Mouse (Mus musculus) liver, embryonic 13.5 days (tissue): Measurements from ENCODE around the gene D630039A03Rik. TPM values are rescaled to one million over a fixed set of nuclear protein-coding genes. Genes with fewer than 3 reads are reported as not detected.

Experiments
- ATAC-seq: fragments of 200-750 bp; cut with Nextera tagmentation; 2 replicates; pipeline ENCODE4 v1.8.0; 2017; ENCODE audit warnings: low read depth, mild to moderate bottlenecking, moderate number of reproducible peaks, moderate library complexity
- DNase-seq: peaks from one replicate; pipeline ENCODE4 v3.0.0; 2022
- H3K27ac ChIP-seq: fragments of 300-500 bp; sonication (generic); 2 replicates; pipeline ENCODE4 v1.5.1; 2015; ENCODE audit warnings: moderate library complexity, mild to moderate bottlenecking, inconsistent platforms
- H3K27me3 ChIP-seq: fragments of 300-500 bp; sonication (generic); 2 replicates; pipeline ENCODE4 v1.6.1; 2015; ENCODE audit warnings: mild to moderate bottlenecking, inconsistent platforms
- H3K36me3 ChIP-seq: fragments of 300-500 bp; sonication (generic); 2 replicates; pipeline ENCODE4 v1.6.1; 2015; ENCODE audit warnings: mild to moderate bottlenecking, inconsistent platforms
- H3K4me1 ChIP-seq: fragments of 300-500 bp; sonication (generic); replicated peaks from 2 replicates; pipeline ENCODE4 v1.6.1; 2015; ENCODE audit warnings: inconsistent platforms
- H3K4me2 ChIP-seq: fragments of 300-500 bp; sonication (generic); 2 replicates; pipeline ENCODE4 v1.6.1; 2015; ENCODE audit warnings: inconsistent platforms, mild to moderate bottlenecking, moderate library complexity
- H3K4me3 ChIP-seq: fragments of 300-500 bp; sonication (generic); replicated peaks from 2 replicates; pipeline ENCODE4 v1.5.1; 2015; ENCODE audit warnings: mild to moderate bottlenecking, inconsistent platforms
- H3K9ac ChIP-seq: fragments of 300-500 bp; sonication (generic); 2 replicates; pipeline ENCODE4 v1.6.1; 2015; ENCODE audit warnings: mild to moderate bottlenecking, inconsistent platforms
- H3K9me3 ChIP-seq: fragments of 300-500 bp; sonication (generic); replicated peaks from 2 replicates; pipeline ENCODE4 v1.6.1; 2016; ENCODE audit warnings: inconsistent platforms
- WGBS: fragments of 180-500 bp; shearing (Covaris S2); methylation state at CpG from one replicate; pipeline ENCODE4 v1.1.7; 2015; ENCODE audit not compliant: insufficient replicate concordance; 5-methylcytosine and 5-hydroxymethylcytosine counted together
- polyA plus RNA-seq: library from polyadenylated mRNA; unstranded; fragments of >200 nt; fragmentation: Nextera tagmentation; extraction: Ambion mirVana; gene quantifications from 2 replicates; pipeline ENCODE4 v1.2.1, GENCODE M21; 2015

D630039A03Rik gene
- polyA plus RNA-seq, 1 experiment from 2014 or later: 0.33 TPM

- Histone ChIP-seq H3K4me2 (no peak overlapping the region), H3K27ac (no peak overlapping the region), H3K36me3 (peaks cover 59% of the 10 kb centered on the region), H3K4me3 (no peak overlapping the region), H3K27me3 (no peaks in the 10 kb centered on the region), H3K9me3 (0 out of 2 replicates have a peak, but pooled peaks cover 9% of the 10 kb centered on the region), H3K4me1 (peaks cover 50% of the 10 kb centered on the region), H3K9ac (no peak overlapping the region)
- DNase-seq (no peak), ATAC-seq (no peak)
- WGBS: 88% methylated on average over 1 of the region's 1 CpGs
These were observed 36.8 kb upstream of the D630039A03Rik start for GRCm38 (mm10) chr4:57952891-57953290.

- H3K27me3 ChIP-seq: no peaks in the 10 kb centered on the region
- H3K4me3 ChIP-seq: no peak overlapping the region
- peaks cover 63% of the 10 kb centered on the region for H3K36me3 ChIP-seq
- H3K4me1 ChIP-seq: peaks cover 46% of the 10 kb centered on the region
- no peak overlapping the region for H3K27ac ChIP-seq
- H3K9me3 ChIP-seq: 0 out of 2 replicates have a peak, but pooled peaks cover 9% of the 10 kb centered on the region
- 81% methylated on average over 3 of the region's 3 CpGs for WGBS
- H3K9ac ChIP-seq: no peak overlapping the region
- no peak overlapping the region for H3K4me2 ChIP-seq
- ATAC-seq (no peak), DNase-seq (no peak)
These were observed 36.3 kb upstream of the D630039A03Rik start for GRCm38 (mm10) chr4:57952416-57952815.

- Histone ChIP-seq H3K27me3 (no peaks in the 10 kb centered on the region), H3K9me3 (0 out of 2 replicates have a peak, but pooled peaks cover 9% of the 10 kb centered on the region), H3K36me3 (peaks cover 87% of the 10 kb centered on the region), H3K27ac (no peak overlapping the region), H3K9ac (no peak overlapping the region), H3K4me1 (peaks cover 34% of the 10 kb centered on the region), H3K4me2 (no peak overlapping the region), H3K4me3 (no peak overlapping the region)
- no peak for ATAC-seq
- WGBS: 93% methylated on average over 6 of the region's 6 CpGs
- DNase-seq: no peak
These were observed 33.8 kb upstream of the D630039A03Rik start for GRCm38 (mm10) chr4:57949866-57950265.

- Histone ChIP-seq H3K4me1 (peaks cover 15% of the 10 kb centered on the region), H3K27me3 (no peaks in the 10 kb centered on the region), H3K9ac (no peak overlapping the region), H3K36me3 (peaks cover 95% of the 10 kb centered on the region), H3K27ac (no peak overlapping the region), H3K4me2 (no peak overlapping the region), H3K4me3 (no peak overlapping the region), H3K9me3 (0 out of 2 replicates have a peak, but pooled peaks cover 9% of the 10 kb centered on the region)
- WGBS: 98% methylated on average over 4 of the region's 4 CpGs
- ATAC-seq: no peak
- no peak for DNase-seq
These were observed 31.4 kb upstream of the D630039A03Rik start for GRCm38 (mm10) chr4:57947476-57947875.

GRCm38 (mm10) chr4:57947036-57947435 lies 30.9 kb upstream of the D630039A03Rik start:
- Histone ChIP-seq H3K4me3 (no peak overlapping the region), H3K9ac (no peak overlapping the region), H3K27me3 (no peaks in the 10 kb centered on the region), H3K4me1 (peaks cover 11% of the 10 kb centered on the region), H3K36me3 (peaks cover 90% of the 10 kb centered on the region), H3K4me2 (no peak overlapping the region), H3K27ac (no peak overlapping the region), H3K9me3 (0 out of 2 replicates have a peak, but pooled peaks cover 9% of the 10 kb centered on the region)
- ATAC-seq (no peak; the same call in 1 of the 2 replicates), DNase-seq (no peak)
- WGBS: 76% methylated on average over 10 of the region's 10 CpGs

GRCm38 (mm10) chr4:57942892-57943291 lies 26.8 kb upstream of the D630039A03Rik start:
- Histone ChIP-seq H3K9me3 (no peaks in the 10 kb centered on the region), H3K4me2 (no peak overlapping the region), H3K36me3 (peaks cover 49% of the 10 kb centered on the region), H3K27ac (no peak overlapping the region), H3K4me3 (no peak overlapping the region), H3K9ac (no peak overlapping the region), H3K27me3 (no peaks in the 10 kb centered on the region), H3K4me1 (no peaks in the 10 kb centered on the region)
- ATAC-seq: no peak
- no peak for DNase-seq
- WGBS: 79% methylated on average over 2 of the region's 2 CpGs

- Histone ChIP-seq H3K27ac (no peak overlapping the region), H3K4me2 (no peak overlapping the region), H3K4me3 (no peak overlapping the region), H3K9me3 (no peaks in the 10 kb centered on the region), H3K4me1 (no peaks in the 10 kb centered on the region), H3K36me3 (peaks cover 28% of the 10 kb centered on the region), H3K27me3 (no peaks in the 10 kb centered on the region), H3K9ac (no peak overlapping the region)
- WGBS: 45% methylated on average over 4 of the region's 4 CpGs
- ATAC-seq (no peak), DNase-seq (no peak)
These were observed 24.5 kb upstream of the D630039A03Rik start for GRCm38 (mm10) chr4:57940631-57941030.

GRCm38 (mm10) chr4:57937292-57937691 lies 21.2 kb upstream of the D630039A03Rik start:
- H3K4me1 ChIP-seq: no peaks in the 10 kb centered on the region
- DNase-seq: no peak
- ATAC-seq: no peak
- H3K4me2 ChIP-seq: no peak overlapping the region
- H3K9me3 ChIP-seq: no peaks in the 10 kb centered on the region
- H3K27ac ChIP-seq: no peak overlapping the region
- H3K36me3 ChIP-seq: no peaks in the 10 kb centered on the region
- no peak overlapping the region for H3K4me3 ChIP-seq
- H3K27me3 ChIP-seq: no peaks in the 10 kb centered on the region
- H3K9ac ChIP-seq: no peak overlapping the region
- WGBS: 76% methylated on average over 6 of the region's 6 CpGs

GRCm38 (mm10) chr4:57934181-57934580 lies 18.1 kb upstream of the D630039A03Rik start:
- ATAC-seq (no peak), DNase-seq (no peak)
- H3K4me3 ChIP-seq: no peak overlapping the region
- WGBS: 57% methylated on average over 5 of the region's 5 CpGs
- no peaks in the 10 kb centered on the region for H3K36me3 ChIP-seq
- no peaks in the 10 kb centered on the region for H3K9me3 ChIP-seq
- H3K4me1 ChIP-seq: 0 out of 2 replicates have a peak, but pooled peaks cover 2% of the 10 kb centered on the region
- H3K27ac ChIP-seq: no peak overlapping the region
- no peak overlapping the region for H3K9ac ChIP-seq
- H3K4me2 ChIP-seq: no peak overlapping the region
- no peaks in the 10 kb centered on the region for H3K27me3 ChIP-seq

- H3K27me3 ChIP-seq: no peaks in the 10 kb centered on the region
- no peak for ATAC-seq
- DNase-seq: no peak
- H3K9me3 ChIP-seq: no peaks in the 10 kb centered on the region
- 37% methylated on average over 5 of the region's 5 CpGs for WGBS
- no peak overlapping the region for H3K9ac ChIP-seq
- 0 out of 2 replicates have a peak, but pooled peaks cover 2% of the 10 kb centered on the region for H3K4me1 ChIP-seq
- no peak overlapping the region for H3K4me2 ChIP-seq
- H3K27ac ChIP-seq: no peak overlapping the region
- H3K36me3 ChIP-seq: no peaks in the 10 kb centered on the region
- H3K4me3 ChIP-seq: no peak overlapping the region
These were observed 14.6 kb upstream of the D630039A03Rik start for GRCm38 (mm10) chr4:57930559-57931170.

- ATAC-seq (no peak), DNase-seq (no peak)
These were observed 11.5 kb upstream of the D630039A03Rik start for GRCm38 (mm10) chr4:57927464-57928205.

More at GRCm38 (mm10) chr4:57927464-57928205, 11.5 kb upstream of the D630039A03Rik start:
- H3K4me2 ChIP-seq: no peak overlapping the region
- H3K36me3 ChIP-seq: no peaks in the 10 kb centered on the region
- no peaks in the 10 kb centered on the region for H3K27me3 ChIP-seq
- no peak overlapping the region for H3K27ac ChIP-seq
- no peak overlapping the region for H3K9ac ChIP-seq
- no peak overlapping the region for H3K4me3 ChIP-seq
- WGBS: 18% methylated on average over 3 of the region's 3 CpGs
- H3K4me1 ChIP-seq: 0 out of 2 replicates have a peak, but pooled peaks cover 2% of the 10 kb centered on the region
- no peaks in the 10 kb centered on the region for H3K9me3 ChIP-seq
